Mouse (Mus musculus) heart, postnatal 0 days (tissue): ENCODE measurements at regions not wholly inside any gene's neighbourhood (a gene's known extent, or its start where the extent isn't known, plus 50 kb on each side); places are given as distances from the start of the nearest gene placed in this dataset.
"Not testable (repeated sequence)": the region's sequence is repeated elsewhere in the genome, so short reads cannot be mapped to it uniquely, and the experiment has no call there.

Experiments used
- ATAC-seq: fragments of 200-750 bp; cut with Nextera tagmentation; 2 replicates; pipeline ENCODE4 v1.8.0; 2017; ENCODE audit warnings: low read depth, moderate number of reproducible peaks, moderate library complexity; ENCODE audit not compliant: insufficient read depth
- DNase-seq: peaks from one replicate; pipeline ENCODE4 v3.0.0-alpha.2; 2016; ENCODE audit warnings: low spot score
- H3K27ac ChIP-seq: fragments of 300-500 bp; sonication (generic); 2 replicates; pipeline ENCODE4 v1.5.1; 2014; ENCODE audit warnings: low read depth, mild to moderate bottlenecking
- H3K27me3 ChIP-seq: fragments of 300-500 bp; sonication (generic); 2 replicates; pipeline ENCODE4 v1.6.1; 2014; ENCODE audit warnings: low read length, mixed read lengths; ENCODE audit not compliant: control insufficient read depth, insufficient read depth
- H3K36me3 ChIP-seq: fragments of 300-500 bp; sonication (generic); replicated peaks from 2 replicates; pipeline ENCODE4 v1.6.1; 2014; ENCODE audit warnings: low read length, mixed read lengths; ENCODE audit not compliant: control insufficient read depth, insufficient read depth
- H3K4me1 ChIP-seq: fragments of 300-500 bp; sonication (generic); 2 replicates; pipeline ENCODE4 v1.6.1; 2014; ENCODE audit warnings: antibody characterized with exemption; ENCODE audit not compliant: control insufficient read depth, insufficient read depth
- H3K4me2 ChIP-seq: fragments of 300-500 bp; sonication (generic); 2 replicates; pipeline ENCODE4 v1.6.1; 2014; ENCODE audit warnings: low read depth, mild to moderate bottlenecking, low read length, moderate library complexity
- H3K4me3 ChIP-seq: fragments of 300-500 bp; sonication (generic); 2 replicates; pipeline ENCODE4 v1.5.1; 2014; ENCODE audit warnings: low read depth, low read length
- H3K9ac ChIP-seq: fragments of 300-500 bp; sonication (generic); replicated peaks from 2 replicates; pipeline ENCODE4 v1.6.1; 2014; ENCODE audit warnings: low read depth, low read length, mixed read lengths
- H3K9me3 ChIP-seq: fragments of 300-500 bp; sonication (generic); replicated peaks from 2 replicates; pipeline ENCODE4 v1.6.1; 2016; ENCODE audit warnings: low read length; ENCODE audit not compliant: control insufficient read depth
- CTCF ChIP-seq: IDR thresholded peaks from 2 replicates; pipeline ENCODE4 v1.5.1; 2016; ENCODE audit warnings: antibody characterized with exemption, control low read depth, low read depth
- EP300 ChIP-seq: IDR thresholded peaks from 2 replicates; pipeline ENCODE4 v1.6.1; 2016; ENCODE audit warnings: antibody characterized with exemption, low read depth
- WGBS: fragments of 180-500 bp; shearing (Covaris S2); extraction: QIAGEN DNeasy Blood & Tissue Kit; methylation state at CpG from one replicate; pipeline ENCODE4 v1.1.7; 2014; 5-methylcytosine and 5-hydroxymethylcytosine counted together

GRCm38 (mm10) chr2:107468671-107469070 lies 178.2 kb downstream of the Kcna4 start:
- no peak for TF ChIP-seq EP300
- no peak for TF ChIP-seq CTCF
- Histone ChIP-seq H3K27me3 (no peaks in the 10 kb centered on the region), H3K9ac (no peak overlapping the region), H3K9me3 (no peaks in the 10 kb centered on the region), H3K4me2 (no peak overlapping the region), H3K27ac (no peak overlapping the region), H3K4me1 (no peaks in the 10 kb centered on the region), H3K4me3 (no peak overlapping the region), H3K36me3 (no peaks in the 10 kb centered on the region)
- DNase-seq (no peak), ATAC-seq (no peak)
- 76% methylated on average over 1 of the region's 1 CpGs for WGBS

GRCm38 (mm10) chr2:107503646-107504379 lies 213.4 kb downstream of the Kcna4 start:
- WGBS: 81% methylated on average over 7 of the region's 7 CpGs

GRCm38 (mm10) chr2:107507426-107508167 lies 217.2 kb downstream of the Kcna4 start:
- Histone ChIP-seq H3K36me3 (no peaks in the 10 kb centered on the region), H3K4me2 (no peak overlapping the region), H3K27me3 (no peaks in the 10 kb centered on the region), H3K9me3 (no peaks in the 10 kb centered on the region), H3K4me1 (no peaks in the 10 kb centered on the region), H3K9ac (no peak overlapping the region), H3K4me3 (no peak overlapping the region), H3K27ac (no peak overlapping the region)
- ATAC-seq: no peak
- TF ChIP-seq CTCF (no peak), EP300 (no peak)
- DNase-seq: no peak

More at GRCm38 (mm10) chr2:107503646-107504379, 213.4 kb downstream of the Kcna4 start:
- Histone ChIP-seq H3K27me3 (no peaks in the 10 kb centered on the region), H3K4me3 (no peak overlapping the region), H3K27ac (no peak overlapping the region), H3K4me2 (no peak overlapping the region), H3K9me3 (no peaks in the 10 kb centered on the region), H3K36me3 (no peaks in the 10 kb centered on the region), H3K9ac (no peak overlapping the region), H3K4me1 (no peaks in the 10 kb centered on the region)
- ATAC-seq (no peak), DNase-seq (no peak)
- no peak for TF ChIP-seq EP300
- TF ChIP-seq CTCF: no peak

- WGBS: 84% methylated on average over 1 of the region's 1 CpGs
- not testable (repeated sequence) for H3K4me2 ChIP-seq, H3K9me3 ChIP-seq, ATAC-seq, H3K4me3 ChIP-seq, H3K9ac ChIP-seq, H3K27me3 ChIP-seq, DNase-seq, H3K4me1 ChIP-seq, H3K36me3 ChIP-seq, H3K27ac ChIP-seq
Measured at GRCm38 (mm10) chr2:107515486-107515885, 225.0 kb downstream of the Kcna4 start.

DNA sequence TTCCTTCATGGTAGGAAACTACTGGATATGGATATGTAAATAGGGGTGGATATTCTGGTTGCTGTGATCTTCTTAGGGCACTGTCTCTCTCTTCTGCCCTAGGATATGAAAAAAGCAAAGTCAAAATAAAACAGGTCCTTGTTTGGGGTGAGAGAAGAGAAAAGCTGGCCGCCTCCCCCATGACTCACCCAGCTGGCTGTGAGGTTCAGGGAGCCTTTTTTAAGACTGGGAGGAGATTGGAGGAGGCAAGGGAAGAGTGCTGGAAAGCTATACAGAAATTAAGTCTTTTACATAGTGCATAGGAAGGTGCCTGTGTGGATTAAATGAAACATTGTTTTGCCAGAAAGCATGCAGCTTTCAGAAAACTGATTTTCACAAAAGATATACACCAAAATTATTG lies 227.7 kb downstream of the Kcna4 start:
- 62% methylated on average over 1 of the region's 1 CpGs for WGBS

More for the DNA sequence above, 227.7 kb downstream of the Kcna4 start:
- H3K9ac ChIP-seq: no peak overlapping the region
- no peak for TF ChIP-seq EP300
- TF ChIP-seq CTCF: no peak
- H3K27me3 ChIP-seq: no peaks in the 10 kb centered on the region
- H3K4me1 ChIP-seq: no peaks in the 10 kb centered on the region
- no peaks in the 10 kb centered on the region for H3K9me3 ChIP-seq
- no peak overlapping the region for H3K27ac ChIP-seq
- H3K4me3 ChIP-seq: no peak overlapping the region
- H3K4me2 ChIP-seq: no peak overlapping the region
- ATAC-seq: no peak
- DNase-seq: no peak
- no peaks in the 10 kb centered on the region for H3K36me3 ChIP-seq
